Mouse (Mus musculus) urinary bladder, postnatal 36 days (tissue): ENCODE data around the gene Tm4sf5.

Experiments
- DNase-seq, 2 experiments: peaks; one replicate each; pipeline ENCODE4 v3.0.0; 2022; ENCODE audit warnings: low spot score in 2 of 2, mixed read lengths in 1 of 2

The Tm4sf5 gene

DNA sequence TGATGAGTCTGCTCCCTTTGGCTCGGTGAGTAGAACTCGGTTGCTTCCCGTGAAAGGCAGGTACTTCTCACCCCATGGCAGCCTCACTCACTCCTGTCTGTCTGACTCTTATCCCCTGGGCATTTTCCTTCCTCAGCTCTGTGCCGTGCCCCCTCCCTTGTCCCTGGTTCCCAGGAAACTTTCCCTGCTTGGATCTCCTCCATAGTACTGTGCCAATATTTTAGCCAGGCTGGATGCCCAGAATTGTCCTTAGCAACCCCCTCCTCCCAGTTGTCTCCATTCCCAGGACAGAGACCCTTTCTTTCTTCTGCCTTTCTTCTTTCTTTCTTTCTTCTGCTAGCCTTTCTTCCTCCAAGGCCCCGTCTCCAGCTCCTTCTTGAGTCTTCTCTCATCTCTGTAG is 36.4 kb downstream of the Tm4sf5 start:
- DNase-seq: no peak

GRCm38 (mm10) chr11:70544496-70544895 is 39.5 kb downstream of the Tm4sf5 start:
- DNase-seq: no peak

DNA sequence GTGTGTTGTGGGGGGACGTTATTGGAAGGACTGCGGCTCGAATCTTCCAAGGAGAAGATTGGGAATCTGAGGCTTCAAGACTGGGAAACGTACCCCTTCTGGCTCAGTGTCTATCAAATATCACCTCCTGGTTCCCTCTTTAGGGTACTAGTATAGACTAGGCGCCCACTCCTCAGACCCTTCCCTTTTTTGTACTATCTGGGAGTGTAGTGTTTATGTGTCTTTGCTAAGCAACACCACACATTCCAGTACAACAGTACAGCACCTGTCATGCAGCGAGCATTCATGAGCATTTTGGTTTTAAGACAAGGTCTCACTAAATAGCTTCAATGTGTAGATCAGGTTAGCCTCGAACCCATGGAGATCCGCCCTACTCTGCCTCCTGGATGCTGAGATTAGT is 46.5 kb downstream of the Tm4sf5 start:
- DNase-seq: no peak

- no peak for DNase-seq
Observed at GRCm38 (mm10) chr11:70553940-70554339, 48.9 kb downstream of the Tm4sf5 start.

- DNase-seq: no peak
Observed at GRCm38 (mm10) chr11:70557545-70557944, 52.5 kb downstream of the Tm4sf5 start.
